In genomic region chr16:20498677-20499475, GRCm38 (mm10) we compare ENCODE assay signal across 7 mouse cellular contexts. TPM values are rescaled to one million over a fixed set of nuclear protein-coding genes. Genes with fewer than 3 reads are reported as not detected.
DNase-seq lines count a peak whose midpoint lies in the region; ATAC-seq lines count a peak whose summit lies in the region.

Gene Eif2b5, plus strand, starts transcription at chr16:20498817.

- peaks cover 25% of the 10 kb centered on the region for H3K36me3 ChIP-seq in intestine, embryonic 16.5 days (ENCODE audit: control insufficient read depth, insufficient read depth, low read length)
- H3K36me3 ChIP-seq in midbrain, embryonic 11.5 days (ENCODE audit: control insufficient read depth, insufficient read depth, low read length) = peaks cover 17% of the 10 kb centered on the region

- ATAC-seq in intestine, embryonic 16.5 days = peak; percentile 96
- peak; percentile 94 for ATAC-seq in midbrain, embryonic 11.5 days (ENCODE audit: low FRiP score)

- H3K4me2 ChIP-seq in intestine, embryonic 16.5 days (ENCODE audit: low read depth, low read length) = peak within 1 kb of the TSS; percentile 66
- peak within 1 kb of the TSS; percentile 67 for H3K4me2 ChIP-seq in midbrain, embryonic 11.5 days

- no peaks in the 10 kb centered on the region for H3K27me3 ChIP-seq in intestine, embryonic 16.5 days (replicated peaks; ENCODE audit: control insufficient read depth, insufficient read depth, low read length)
- peaks cover 7% of the 10 kb centered on the region; the same call in 1 of the 2 replicates for H3K27me3 ChIP-seq in midbrain, embryonic 11.5 days (ENCODE audit: control insufficient read depth, insufficient read depth, low read length)

- peak within 1 kb of the TSS; percentile 68 for H3K4me3 ChIP-seq in intestine, embryonic 16.5 days (ENCODE audit: low read length)
- H3K4me3 ChIP-seq in midbrain, embryonic 11.5 days (ENCODE audit: low read depth, low read length) = peak within 1 kb of the TSS; percentile 89

- peak within 1 kb of the TSS; percentile 53 for H3K27ac ChIP-seq in intestine, embryonic 16.5 days (ENCODE audit: low read length)
- H3K27ac ChIP-seq in midbrain, embryonic 11.5 days (ENCODE audit: low read depth, low read length) = peak within 1 kb of the TSS; percentile 68

- peaks cover 12% of the 10 kb centered on the region; the same call in 1 of the 2 replicates for H3K4me1 ChIP-seq in intestine, embryonic 16.5 days (ENCODE audit: control insufficient read depth, insufficient read depth, low read length)
- H3K4me1 ChIP-seq in midbrain, embryonic 11.5 days (ENCODE audit: control insufficient read depth, insufficient read depth, low read length) = peaks cover 9% of the 10 kb centered on the region

- H3K9ac ChIP-seq in intestine, embryonic 16.5 days (ENCODE audit: low read depth, low read length) = peak within 1 kb of the TSS; percentile 82
- H3K9ac ChIP-seq in midbrain, embryonic 11.5 days (ENCODE audit: low read length) = peak within 1 kb of the TSS; percentile 92

- intact Hi-C loops in left cerebral cortex, postnatal 36 days (cut with DNase I) = loop anchor here (2.0 to 5.0 kb wide), 3 partner anchors 18 to 153 kb away; partner anchors contain the start of genes Ap2m1, Dvl3 and Psmd2

- peak; percentile 95 for DNase-seq in adrenal gland, adult 8-10 months
- DNase-seq in embryo, embryonic 9.5 days (ENCODE audit: extremely low spot score) = peak; percentile 93
- peak; percentile 71 to 89 for DNase-seq in gastrocnemius, postnatal 4 days (ENCODE audit: low spot score in 2 of 2)
- peak; percentile 95 to 96 for DNase-seq in left cerebral cortex, postnatal 36 days (ENCODE audit: low spot score in 2 of 2)
- peak; percentile 97 for DNase-seq in midbrain, embryonic 11.5 days (ENCODE audit: low spot score, missing footprints)
- peak; percentile 94 for DNase-seq in skeletal muscle tissue, adult 2 months (ENCODE audit: low read depth, low spot score)

- no peaks in the 10 kb centered on the region for H3K9me3 ChIP-seq in intestine, embryonic 16.5 days (ENCODE audit: control insufficient read depth, low read length)
- no peaks in the 10 kb centered on the region for H3K9me3 ChIP-seq in midbrain, embryonic 11.5 days (ENCODE audit: control insufficient read depth, low read length)

- WGBS in intestine, embryonic 16.5 days = under 1% methylated on average over 48 of the region's 49 CpGs
- WGBS in midbrain, embryonic 11.5 days = under 1% methylated on average over 49 of the region's 49 CpGs

RNA-seq across cellular contexts. Expression of gene Eif2b5, which starts in this region (rescaled TPM):
- 10 to 100 TPM; 62.4 to 72.6 (median 66.0) TPM for total RNA-seq in adrenal gland, adult 8-10 months (2022)
- 10 to 100 TPM; 46.3 to 51.8 TPM for total RNA-seq in gastrocnemius, postnatal 4 days (2021)
- polyA plus RNA-seq in intestine, embryonic 16.5 days (2015; fragmentation: Nextera tagmentation; extraction: Ambion mirVana) = 90.0 and 93.7 TPM in 2 replicates
- total RNA-seq in left cerebral cortex, postnatal 36 days (2021) = 10 to 100 TPM; 56.4 to 66.8 TPM
- polyA plus RNA-seq in midbrain, embryonic 11.5 days (2014; fragmentation: Nextera tagmentation; extraction: Ambion mirVana) = 141 and 148 TPM in 2 replicates

Comparison
In these comparisons a context has a peak if more than half of its experiments do, and no peak if none do; other contexts are left out.
1. Peak in every context shown above with its lines: DNase-seq, ATAC-seq, H3K4me3 ChIP-seq and H3K27ac ChIP-seq.